Mouse (Mus musculus) neural tube, embryonic 13.5 days (tissue): ENCODE results near the gene Lpcat2. TPM values are rescaled to one million over a fixed set of nuclear protein-coding genes. Genes with fewer than 3 reads are reported as not detected.
"Not testable (repeated sequence)": the region's sequence is repeated elsewhere in the genome, so short reads cannot be mapped to it uniquely, and the experiment has no call there.

ENCODE experiments used
- ATAC-seq: fragments of 200-750 bp; cut with Nextera tagmentation; 2 replicates; pipeline ENCODE4 v1.8.0; 2017; ENCODE audit warnings: low read depth, mild to moderate bottlenecking, moderate TSS enrichment, moderate library complexity
- H3K27ac ChIP-seq: fragments of 300-500 bp; sonication (generic); replicated peaks from 2 replicates; pipeline ENCODE4 v1.5.1; 2015; ENCODE audit warnings: moderate library complexity, mild to moderate bottlenecking, inconsistent platforms
- H3K27me3 ChIP-seq: fragments of 300-500 bp; sonication (generic); 2 replicates; pipeline ENCODE4 v1.6.1; 2015; ENCODE audit warnings: mild to moderate bottlenecking, inconsistent platforms
- H3K36me3 ChIP-seq: fragments of 300-500 bp; sonication (generic); 2 replicates; pipeline ENCODE4 v1.6.1; 2015; ENCODE audit warnings: mild to moderate bottlenecking, inconsistent platforms
- H3K4me1 ChIP-seq: fragments of 300-500 bp; sonication (generic); replicated peaks from 2 replicates; pipeline ENCODE4 v1.6.1; 2015; ENCODE audit warnings: inconsistent platforms
- H3K4me2 ChIP-seq: fragments of 300-500 bp; sonication (generic); 2 replicates; pipeline ENCODE4 v1.6.1; 2015; ENCODE audit warnings: inconsistent platforms, mild to moderate bottlenecking, moderate library complexity
- H3K4me3 ChIP-seq: fragments of 300-500 bp; sonication (generic); 2 replicates; pipeline ENCODE4 v1.5.1; 2015; ENCODE audit warnings: mild to moderate bottlenecking, inconsistent platforms
- H3K9ac ChIP-seq: fragments of 300-500 bp; sonication (generic); 2 replicates; pipeline ENCODE4 v1.6.1; 2015; ENCODE audit warnings: moderate library complexity, mild to moderate bottlenecking, inconsistent platforms
- H3K9me3 ChIP-seq: fragments of 300-500 bp; sonication (generic); 2 replicates; pipeline ENCODE4 v1.6.1; 2016; ENCODE audit warnings: inconsistent platforms
- WGBS: fragments of 180-500 bp; shearing (Covaris S2); methylation state at CpG from one replicate; pipeline ENCODE4 v1.1.7; 2015; 5-methylcytosine and 5-hydroxymethylcytosine counted together
- polyA plus RNA-seq: library from polyadenylated mRNA; unstranded; fragments of >200 nt; fragmentation: Nextera tagmentation; extraction: Ambion mirVana; gene quantifications from 2 replicates; pipeline ENCODE4 v1.2.1, GENCODE M21; 2015

Gene Lpcat2
- polyA plus RNA-seq, 1 experiment from 2014 or later, result 11.3 TPM

- no peak overlapping the region for H3K27ac ChIP-seq
- H3K9me3 ChIP-seq, result 0 out of 2 replicates have a peak, but pooled peaks cover 5% of the 10 kb centered on the region
- WGBS, result 87% methylated on average over 7 of the region's 7 CpGs
- H3K4me1 ChIP-seq, result peaks cover 35% of the 10 kb centered on the region
- ATAC-seq, result no peak
- H3K4me2 ChIP-seq, result peak overlapping the region; percentile 68
- H3K4me3 ChIP-seq, result peak overlapping the region; percentile 67
- peaks cover 26% of the 10 kb centered on the region for H3K27me3 ChIP-seq
- H3K36me3 ChIP-seq, result no peaks in the 10 kb centered on the region
- peak overlapping the region; percentile 83; the same call in 1 of the 2 replicates for H3K9ac ChIP-seq
Measured at GRCm38 (mm10) chr8:92856273-92856986, 1.3 kb downstream of the Lpcat2 start.

GRCm38 (mm10) chr8:92858475-92859182 lies 3.5 kb downstream of the Lpcat2 start:
- Histone ChIP-seq H3K4me3 (no peak overlapping the region), H3K9me3 (0 out of 2 replicates have a peak, but pooled peaks cover 5% of the 10 kb centered on the region), H3K4me2 (no peak overlapping the region), H3K4me1 (peaks cover 23% of the 10 kb centered on the region), H3K9ac (no peak overlapping the region), H3K36me3 (no peaks in the 10 kb centered on the region), H3K27ac (no peak overlapping the region), H3K27me3 (peaks cover 24% of the 10 kb centered on the region)
- 78% methylated on average over 14 of the region's 14 CpGs for WGBS
- ATAC-seq, result no peak

- 100% methylated on average over 1 of the region's 1 CpGs for WGBS
- H3K9me3 ChIP-seq, result no peaks in the 10 kb centered on the region
- H3K27me3 ChIP-seq, result 0 out of 2 replicates have a peak, but pooled peaks cover 6% of the 10 kb centered on the region
- no peak overlapping the region for H3K9ac ChIP-seq
- no peak overlapping the region for H3K27ac ChIP-seq
- ATAC-seq, result no peak
- no peaks in the 10 kb centered on the region for H3K4me1 ChIP-seq
- no peaks in the 10 kb centered on the region for H3K36me3 ChIP-seq
- no peak overlapping the region for H3K4me2 ChIP-seq
- no peak overlapping the region for H3K4me3 ChIP-seq
Measured at GRCm38 (mm10) chr8:92861977-92862376, 6.8 kb downstream of the Lpcat2 start.

GRCm38 (mm10) chr8:92870281-92870680 lies 15.1 kb downstream of the Lpcat2 start:
- no peak overlapping the region for H3K4me3 ChIP-seq
- no peak overlapping the region for H3K4me2 ChIP-seq
- WGBS, result 7% methylated on average over 7 of the region's 7 CpGs
- H3K9ac ChIP-seq, result no peak overlapping the region
- peak overlapping the region; percentile 73 for H3K27ac ChIP-seq
- H3K9me3 ChIP-seq, result no peaks in the 10 kb centered on the region
- H3K36me3 ChIP-seq, result no peaks in the 10 kb centered on the region
- peaks cover 35% of the 10 kb centered on the region for H3K4me1 ChIP-seq
- peak; percentile 72 for ATAC-seq
- H3K27me3 ChIP-seq, result peaks cover 7% of the 10 kb centered on the region

GRCm38 (mm10) chr8:92872063-92872759 lies 17.1 kb downstream of the Lpcat2 start:
- Histone ChIP-seq H3K4me3 (no peak overlapping the region), H3K27me3 (no peaks in the 10 kb centered on the region; the same call in none of the 2 replicates), H3K27ac (peak overlapping the region; percentile 74), H3K9me3 (no peaks in the 10 kb centered on the region), H3K4me2 (no peak overlapping the region), H3K4me1 (peaks cover 35% of the 10 kb centered on the region), H3K36me3 (no peaks in the 10 kb centered on the region), H3K9ac (no peak overlapping the region)
- WGBS, result 35% methylated on average over 10 of the region's 10 CpGs
- peak; percentile 45; the same call in 1 of the 2 replicates for ATAC-seq

- no peak overlapping the region for H3K4me2 ChIP-seq
- H3K9me3 ChIP-seq, result no peaks in the 10 kb centered on the region
- no peak overlapping the region for H3K4me3 ChIP-seq
- no peak overlapping the region for H3K9ac ChIP-seq
- WGBS, result 64% methylated on average over 10 of the region's 10 CpGs
- no peaks in the 10 kb centered on the region; the same call in 1 of the 2 replicates for H3K27me3 ChIP-seq
- peaks cover 11% of the 10 kb centered on the region for H3K36me3 ChIP-seq
- ATAC-seq, result no peak
- H3K4me1 ChIP-seq, result peaks cover 16% of the 10 kb centered on the region
- no peak overlapping the region for H3K27ac ChIP-seq
Measured at GRCm38 (mm10) chr8:92875795-92876194, 20.7 kb downstream of the Lpcat2 start.

- H3K27me3 ChIP-seq, result no peaks in the 10 kb centered on the region
- ATAC-seq, result no peak
- no peak overlapping the region for H3K9ac ChIP-seq
- no peak overlapping the region for H3K4me3 ChIP-seq
- H3K4me1 ChIP-seq, result no peaks in the 10 kb centered on the region
- no peak overlapping the region for H3K4me2 ChIP-seq
- no peak overlapping the region for H3K27ac ChIP-seq
- no peaks in the 10 kb centered on the region for H3K9me3 ChIP-seq
- WGBS, result 61% methylated on average over 4 of the region's 4 CpGs
- H3K36me3 ChIP-seq, result peaks cover 11% of the 10 kb centered on the region
Measured at GRCm38 (mm10) chr8:92881247-92881646, 26.1 kb downstream of the Lpcat2 start.

GRCm38 (mm10) chr8:92883771-92884170 lies 28.6 kb downstream of the Lpcat2 start:
- H3K9ac ChIP-seq, result no peak overlapping the region
- no peaks in the 10 kb centered on the region for H3K9me3 ChIP-seq
- no peaks in the 10 kb centered on the region for H3K4me1 ChIP-seq
- ATAC-seq, result no peak
- no peak overlapping the region for H3K4me3 ChIP-seq
- WGBS, result 75% methylated on average over 2 of the region's 2 CpGs
- peaks cover 11% of the 10 kb centered on the region for H3K36me3 ChIP-seq
- no peaks in the 10 kb centered on the region for H3K27me3 ChIP-seq
- H3K4me2 ChIP-seq, result no peak overlapping the region
- no peak overlapping the region for H3K27ac ChIP-seq

GRCm38 (mm10) chr8:92892216-92892615 lies 37.1 kb downstream of the Lpcat2 start:
- ATAC-seq, H3K9ac ChIP-seq, H3K27me3 ChIP-seq, H3K36me3 ChIP-seq, H3K4me2 ChIP-seq, H3K27ac ChIP-seq, H3K4me3 ChIP-seq, H3K9me3 ChIP-seq, H3K4me1 ChIP-seq: not testable (repeated sequence)
- 83% methylated on average over 3 of the region's 3 CpGs for WGBS

GRCm38 (mm10) chr8:92893870-92894269 lies 38.7 kb downstream of the Lpcat2 start:
- Histone ChIP-seq H3K27me3 (no peaks in the 10 kb centered on the region), H3K4me2 (no peak overlapping the region), H3K27ac (no peak overlapping the region), H3K36me3 (no peaks in the 10 kb centered on the region; the same call in 1 of the 2 replicates), H3K4me3 (no peak overlapping the region), H3K9me3 (no peaks in the 10 kb centered on the region), H3K9ac (no peak overlapping the region), H3K4me1 (0 out of 2 replicates have a peak, but pooled peaks cover 4% of the 10 kb centered on the region)
- no peak for ATAC-seq
- 80% methylated on average over 2 of the region's 2 CpGs for WGBS

GRCm38 (mm10) chr8:92895053-92895452 lies 39.9 kb downstream of the Lpcat2 start:
- H3K4me3 ChIP-seq, result no peak overlapping the region
- H3K27ac ChIP-seq, result no peak overlapping the region
- WGBS, result 79% methylated on average over 7 of the region's 7 CpGs
- no peak overlapping the region for H3K4me2 ChIP-seq
- H3K4me1 ChIP-seq, result 0 out of 2 replicates have a peak, but pooled peaks cover 4% of the 10 kb centered on the region
- no peaks in the 10 kb centered on the region; the same call in 1 of the 2 replicates for H3K36me3 ChIP-seq
- H3K9me3 ChIP-seq, result no peaks in the 10 kb centered on the region
- H3K27me3 ChIP-seq, result no peaks in the 10 kb centered on the region
- ATAC-seq, result no peak
- H3K9ac ChIP-seq, result no peak overlapping the region

GRCm38 (mm10) chr8:92896056-92896455 lies 40.9 kb downstream of the Lpcat2 start:
- Histone ChIP-seq H3K27me3 (no peaks in the 10 kb centered on the region), H3K4me2 (no peak overlapping the region), H3K36me3 (no peaks in the 10 kb centered on the region), H3K4me3 (no peak overlapping the region), H3K4me1 (0 out of 2 replicates have a peak, but pooled peaks cover 4% of the 10 kb centered on the region), H3K9me3 (no peaks in the 10 kb centered on the region), H3K9ac (no peak overlapping the region), H3K27ac (no peak overlapping the region)
- WGBS, result 75% methylated on average over 1 of the region's 1 CpGs
- no peak for ATAC-seq
